Mouse (Mus musculus) neural tube, embryonic 14.5 days (tissue): Measurements from ENCODE around the gene Zfp101. TPM values are rescaled to one million over a fixed set of nuclear protein-coding genes. Genes with fewer than 3 reads are reported as not detected.

Experiments used
- ATAC-seq: fragments of 200-750 bp; cut with Nextera tagmentation; 2 replicates; pipeline ENCODE4 v1.8.0; 2017; ENCODE audit warnings: low read depth, mild to moderate bottlenecking, moderate TSS enrichment, moderate library complexity
- H3K27ac ChIP-seq: fragments of 300-500 bp; sonication (generic); 2 replicates; pipeline ENCODE4 v1.5.1; 2014; ENCODE audit warnings: low read depth, mild to moderate bottlenecking, control low read depth, low read length, moderate library complexity, mixed read lengths
- H3K27me3 ChIP-seq: fragments of 300-500 bp; sonication (generic); 2 replicates; pipeline ENCODE4 v1.6.1; 2014; ENCODE audit warnings: low read length; ENCODE audit not compliant: control insufficient read depth, insufficient read depth
- H3K36me3 ChIP-seq: fragments of 300-500 bp; sonication (generic); 2 replicates; pipeline ENCODE4 v1.6.1; 2014; ENCODE audit warnings: low read length, mixed read lengths; ENCODE audit not compliant: control insufficient read depth, insufficient read depth
- H3K4me1 ChIP-seq: fragments of 300-500 bp; sonication (generic); 2 replicates; pipeline ENCODE4 v1.6.1; 2014; ENCODE audit warnings: low read length; ENCODE audit not compliant: control insufficient read depth, insufficient read depth
- H3K4me2 ChIP-seq: fragments of 300-500 bp; sonication (generic); 2 replicates; pipeline ENCODE4 v1.6.1; 2014; ENCODE audit warnings: mild to moderate bottlenecking, low read depth, low read length, control low read depth
- H3K4me3 ChIP-seq: fragments of 300-500 bp; sonication (generic); 2 replicates; pipeline ENCODE4 v1.5.1; 2014; ENCODE audit warnings: low read depth, low read length, control low read depth, mixed read lengths
- H3K9ac ChIP-seq: fragments of 300-500 bp; sonication (generic); replicated peaks from 2 replicates; pipeline ENCODE4 v1.6.1; 2014; ENCODE audit warnings: low read depth, mild to moderate bottlenecking, control low read depth, low read length, mixed read lengths
- H3K9me3 ChIP-seq: fragments of 300-500 bp; sonication (generic); 2 replicates; pipeline ENCODE4 v1.6.1; 2016; ENCODE audit warnings: low read length; ENCODE audit not compliant: control insufficient read depth
- WGBS: fragments of 180-500 bp; shearing (Covaris S2); extraction: QIAGEN DNeasy Blood & Tissue Kit; methylation state at CpG from one replicate; pipeline ENCODE4 v1.1.7; 2014; 5-methylcytosine and 5-hydroxymethylcytosine counted together
- polyA plus RNA-seq: library from polyadenylated mRNA; unstranded; fragments of >200 nt; fragmentation: Nextera tagmentation; extraction: Ambion mirVana; gene quantifications from 2 replicates; pipeline ENCODE4 v1.2.1, GENCODE M21; 2014

The Zfp101 gene
- 14.4 and 15.9 TPM in 2 replicates for polyA plus RNA-seq

DNA sequence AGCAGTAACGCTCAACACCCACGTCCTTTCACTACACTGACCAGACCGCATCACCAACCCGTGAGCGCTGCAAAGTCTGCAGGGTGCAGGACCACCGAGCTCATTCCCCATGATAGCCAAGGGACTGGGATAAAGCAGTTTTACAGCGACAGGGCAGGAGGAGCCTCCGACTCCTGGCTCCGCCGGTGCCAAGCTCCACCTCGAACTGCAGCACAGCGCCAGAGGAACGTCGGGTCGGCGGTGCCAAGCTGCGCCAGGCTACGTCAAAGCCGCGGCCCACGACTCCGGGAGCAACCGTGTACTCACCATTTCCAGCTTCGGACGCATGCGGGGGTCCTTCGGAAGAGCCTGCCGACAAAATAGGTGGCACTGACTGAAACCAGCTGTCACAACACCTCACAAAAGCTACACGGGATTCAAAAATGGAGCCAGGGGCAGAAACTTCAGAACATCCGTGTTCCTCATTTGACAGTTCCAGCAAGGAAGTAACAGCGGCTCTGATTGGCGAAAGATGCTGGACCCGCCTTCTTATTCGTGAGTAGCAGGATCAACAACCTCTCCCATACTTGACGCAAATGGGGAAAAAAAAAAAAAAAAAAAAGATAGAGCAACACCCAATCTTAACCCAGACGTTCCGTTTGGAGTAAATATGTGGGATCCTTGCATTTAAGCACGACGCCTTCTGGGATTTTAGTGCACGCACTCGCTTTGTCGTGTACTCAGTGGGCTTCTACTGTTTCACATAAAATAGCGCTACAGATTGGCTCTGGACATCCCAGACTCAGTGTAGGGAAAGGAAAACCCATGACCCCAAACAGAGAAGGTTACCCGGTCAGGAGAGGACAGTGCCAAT lies at the start of gene Zfp101:
Gene Zfp101, minus strand, starts transcription at position 460 of the 853 bp plus-strand sequence.
- peak within 1 kb of the TSS; percentile 82 for H3K4me3 ChIP-seq
- H3K27me3 ChIP-seq: no peaks in the 10 kb centered on the region
- H3K27ac ChIP-seq: peak within 1 kb of the TSS; percentile 63
- H3K9me3 ChIP-seq: no peaks in the 10 kb centered on the region
- peak within 1 kb of the TSS; percentile 70 for H3K4me2 ChIP-seq
- H3K4me1 ChIP-seq: peaks cover 9% of the 10 kb centered on the region; the same call in 1 of the 2 replicates
- peak; percentile 99 for ATAC-seq
- H3K36me3 ChIP-seq: no peaks in the 10 kb centered on the region
- H3K9ac ChIP-seq: peak within 1 kb of the TSS; percentile 26
- WGBS: under 1% methylated on average over 44 of the region's 44 CpGs

DNA sequence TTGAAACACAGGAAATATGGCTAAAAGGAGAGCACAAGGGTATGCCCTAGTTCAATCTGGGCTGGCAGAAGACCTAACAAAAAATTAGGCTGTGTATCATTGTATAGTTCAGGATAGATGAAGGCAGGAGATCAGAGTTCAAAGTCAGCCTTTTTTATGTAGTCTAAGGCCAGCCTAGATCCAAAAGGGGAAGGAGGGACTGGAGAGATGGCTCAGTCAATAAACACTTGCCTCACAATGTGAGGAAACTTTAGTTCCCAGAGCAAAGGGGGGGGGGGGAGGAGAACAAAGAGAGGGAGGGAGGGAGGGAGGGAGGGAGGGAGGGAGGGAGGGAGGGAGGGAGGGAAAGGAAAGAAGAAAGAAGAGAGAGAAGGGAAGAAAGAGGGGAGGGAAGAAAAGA lies 46.7 kb upstream of the Zfp101 start:
- Histone ChIP-seq H3K27ac (no peak overlapping the region), H3K4me2 (no peak overlapping the region), H3K36me3 (no peaks in the 10 kb centered on the region), H3K9me3 (no peaks in the 10 kb centered on the region), H3K9ac (no peak overlapping the region), H3K27me3 (no peaks in the 10 kb centered on the region), H3K4me1 (no peaks in the 10 kb centered on the region), H3K4me3 (no peak overlapping the region)
- no peak for ATAC-seq

DNA sequence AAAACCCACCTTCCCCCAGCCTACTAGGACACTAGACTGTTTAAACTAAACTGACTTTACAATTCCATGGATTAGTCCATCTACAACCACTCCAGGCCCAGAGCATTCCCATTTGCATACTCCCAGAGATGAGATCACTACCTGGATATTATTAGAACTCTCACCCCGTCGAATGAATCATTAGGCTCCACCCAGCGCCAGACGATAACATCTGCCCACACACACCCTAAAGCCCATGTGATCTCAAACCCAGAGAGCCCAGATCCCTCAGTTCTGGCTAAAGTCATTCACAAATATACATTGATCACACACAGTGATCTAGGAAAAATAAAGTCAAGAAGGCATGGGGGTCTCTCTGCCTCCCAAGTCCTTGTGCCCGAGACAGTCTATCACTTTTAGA lies 45.5 kb upstream of the Zfp101 start:
- Histone ChIP-seq H3K4me1 (no peaks in the 10 kb centered on the region), H3K36me3 (no peaks in the 10 kb centered on the region), H3K4me2 (no peak overlapping the region), H3K27me3 (no peaks in the 10 kb centered on the region), H3K9ac (no peak overlapping the region), H3K9me3 (no peaks in the 10 kb centered on the region), H3K4me3 (no peak overlapping the region), H3K27ac (no peak overlapping the region)
- no peak for ATAC-seq
- 85% methylated on average over 5 of the region's 5 CpGs for WGBS

GRCm38 (mm10) chr17:33439148-33439547 lies 44.7 kb upstream of the Zfp101 start:
- Histone ChIP-seq H3K9me3 (no peaks in the 10 kb centered on the region), H3K9ac (no peak overlapping the region), H3K36me3 (no peaks in the 10 kb centered on the region), H3K4me1 (no peaks in the 10 kb centered on the region), H3K4me2 (no peak overlapping the region), H3K4me3 (no peak overlapping the region), H3K27ac (no peak overlapping the region), H3K27me3 (no peaks in the 10 kb centered on the region)
- WGBS: 71% methylated on average over 1 of the region's 1 CpGs
- ATAC-seq: no peak

GRCm38 (mm10) chr17:33432019-33432946 lies 37.8 kb upstream of the Zfp101 start, which contains the start of gene Actl9:
TSS of gene Actl9 (plus strand) at chr17:33432896.
- no peaks in the 10 kb centered on the region for H3K9me3 ChIP-seq
- no peaks in the 10 kb centered on the region for H3K36me3 ChIP-seq
- no peak within 1 kb of the TSS for H3K4me2 ChIP-seq
- H3K27ac ChIP-seq: no peak within 1 kb of the TSS
- no peak for ATAC-seq
- 97% methylated on average over 3 of the region's 3 CpGs for WGBS
- H3K27me3 ChIP-seq: no peaks in the 10 kb centered on the region
- H3K9ac ChIP-seq: no peak within 1 kb of the TSS
- H3K4me1 ChIP-seq: no peaks in the 10 kb centered on the region
- no peak within 1 kb of the TSS for H3K4me3 ChIP-seq

GRCm38 (mm10) chr17:33392271-33392670 lies 2.2 kb downstream of the Zfp101 start:
- H3K27me3 ChIP-seq: no peaks in the 10 kb centered on the region
- WGBS: 98% methylated on average over 5 of the region's 5 CpGs
- no peak overlapping the region for H3K27ac ChIP-seq
- H3K36me3 ChIP-seq: no peaks in the 10 kb centered on the region
- no peak overlapping the region for H3K4me3 ChIP-seq
- H3K4me1 ChIP-seq: peaks cover 9% of the 10 kb centered on the region; the same call in 1 of the 2 replicates
- H3K9ac ChIP-seq: no peak overlapping the region
- ATAC-seq: no peak
- H3K9me3 ChIP-seq: no peaks in the 10 kb centered on the region
- no peak overlapping the region for H3K4me2 ChIP-seq

- Histone ChIP-seq H3K4me2 (no peak overlapping the region), H3K36me3 (peaks cover 16% of the 10 kb centered on the region), H3K9me3 (no peaks in the 10 kb centered on the region), H3K27me3 (no peaks in the 10 kb centered on the region), H3K4me3 (no peak overlapping the region), H3K27ac (no peak overlapping the region), H3K9ac (no peak overlapping the region), H3K4me1 (no peaks in the 10 kb centered on the region)
- ATAC-seq: no peak
These were observed 8.7 kb downstream of the Zfp101 start for GRCm38 (mm10) chr17:33385705-33386104.

DNA sequence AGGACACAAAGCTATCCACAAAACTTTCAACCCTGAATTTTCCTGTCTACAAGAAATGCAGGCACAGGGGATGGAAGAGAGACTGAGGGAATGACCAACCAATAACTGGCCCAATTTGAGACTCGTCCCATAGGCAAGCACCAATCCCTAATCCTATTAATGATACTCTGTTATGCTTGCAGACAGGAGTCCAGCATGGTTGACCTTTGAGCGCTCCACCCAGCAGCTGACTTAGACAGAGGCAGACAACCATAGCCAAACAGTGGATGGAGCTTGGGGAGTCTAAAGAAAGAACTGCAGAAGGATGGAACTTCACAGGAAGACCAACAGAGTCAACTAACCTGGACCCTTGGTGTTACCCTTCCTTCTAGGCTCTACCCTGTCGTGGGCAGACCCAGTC lies 21.6 kb downstream of the Zfp101 start:
- H3K27me3 ChIP-seq: no peaks in the 10 kb centered on the region
- 88% methylated on average over 3 of the region's 3 CpGs for WGBS
- H3K9ac ChIP-seq: no peak overlapping the region
- no peaks in the 10 kb centered on the region for H3K4me1 ChIP-seq
- no peak for ATAC-seq
- H3K27ac ChIP-seq: no peak overlapping the region
- no peak overlapping the region for H3K4me3 ChIP-seq
- no peak overlapping the region for H3K4me2 ChIP-seq
- no peaks in the 10 kb centered on the region for H3K36me3 ChIP-seq
- H3K9me3 ChIP-seq: no peaks in the 10 kb centered on the region
